Mouse (Mus musculus): ENCODE results near the gene Arhgap32.
"Not testable (repeated sequence)": the region's sequence is repeated elsewhere in the genome, so short reads cannot be mapped to it uniquely, and the experiment has no call there.

Arhgap32 gene

GRCm38 (mm10) chr9:32137697-32138426 is 21.9 kb downstream of the Arhgap32 start:
- no peak for DNase-seq (ENCODE audit: low spot score)

- no peak for DNase-seq (ENCODE audit: low spot score)
Measured at GRCm38 (mm10) chr9:32138616-32139015, 22.7 kb downstream of the Arhgap32 start.

GRCm38 (mm10) chr9:32139641-32140040 is 23.7 kb downstream of the Arhgap32 start:
- no peak for DNase-seq (ENCODE audit: low spot score)

- no peak for DNase-seq (ENCODE audit: low spot score)
Measured at GRCm38 (mm10) chr9:32142834-32143233, 26.9 kb downstream of the Arhgap32 start.

- DNase-seq (ENCODE audit: low spot score): no peak
Measured at GRCm38 (mm10) chr9:32143451-32143850, 27.5 kb downstream of the Arhgap32 start.

GRCm38 (mm10) chr9:32146257-32146996 is 30.5 kb downstream of the Arhgap32 start:
- DNase-seq (ENCODE audit: low spot score): no peak

- DNase-seq (ENCODE audit: low spot score): no peak
Measured at GRCm38 (mm10) chr9:32149241-32149640, 33.3 kb downstream of the Arhgap32 start.

- no peak for DNase-seq (ENCODE audit: low spot score)
Measured at GRCm38 (mm10) chr9:32149836-32150642, 34.1 kb downstream of the Arhgap32 start.

- no peak for DNase-seq (ENCODE audit: low spot score)
Measured at GRCm38 (mm10) chr9:32154727-32155371, 38.9 kb downstream of the Arhgap32 start.

- DNase-seq (ENCODE audit: low spot score): no peak
Measured at GRCm38 (mm10) chr9:32156706-32157105, 40.8 kb downstream of the Arhgap32 start.

- no peak for DNase-seq (ENCODE audit: low spot score)
Measured at GRCm38 (mm10) chr9:32157201-32157600, 41.3 kb downstream of the Arhgap32 start.

GRCm38 (mm10) chr9:32158837-32159543 is 43.1 kb downstream of the Arhgap32 start:
- DNase-seq (ENCODE audit: low spot score): no peak

- no peak for DNase-seq (ENCODE audit: low spot score)
Measured at GRCm38 (mm10) chr9:32159724-32160123, 43.8 kb downstream of the Arhgap32 start.

- DNase-seq (ENCODE audit: low spot score): no peak
Measured at GRCm38 (mm10) chr9:32162792-32163191, 46.9 kb downstream of the Arhgap32 start.

- not testable (repeated sequence) for DNase-seq (ENCODE audit: low spot score)
Measured at GRCm38 (mm10) chr9:32163820-32164219, 47.9 kb downstream of the Arhgap32 start.

- DNase-seq (ENCODE audit: low spot score): no peak
Measured at GRCm38 (mm10) chr9:32168546-32169137, 52.7 kb downstream of the Arhgap32 start.

GRCm38 (mm10) chr9:32170713-32171112 is 54.8 kb downstream of the Arhgap32 start:
- DNase-seq (ENCODE audit: low spot score): no peak

- no peak for DNase-seq (ENCODE audit: low spot score)
Measured at GRCm38 (mm10) chr9:32176612-32177011, 60.7 kb downstream of the Arhgap32 start.

- no peak for DNase-seq (ENCODE audit: low spot score)
Measured at GRCm38 (mm10) chr9:32181170-32181569, 65.2 kb downstream of the Arhgap32 start.

GRCm38 (mm10) chr9:32186489-32186888 is 70.6 kb downstream of the Arhgap32 start:
- no peak for DNase-seq (ENCODE audit: low spot score)
